Mouse (Mus musculus) monocyte, adult 2 months (primary cell): Measurements from ENCODE around the gene Kif1bp.
A peak's percentile ranks its signal among the peaks of the same experiment; 100 is the strongest.

Experiments
- DNase-seq, 2 experiments: peaks; one replicate each; pipeline ENCODE4 v3.0.0; 2022; ENCODE audit warnings: low spot score in 2 of 2, low read depth in 1 of 2

Kif1bp gene

DNA sequence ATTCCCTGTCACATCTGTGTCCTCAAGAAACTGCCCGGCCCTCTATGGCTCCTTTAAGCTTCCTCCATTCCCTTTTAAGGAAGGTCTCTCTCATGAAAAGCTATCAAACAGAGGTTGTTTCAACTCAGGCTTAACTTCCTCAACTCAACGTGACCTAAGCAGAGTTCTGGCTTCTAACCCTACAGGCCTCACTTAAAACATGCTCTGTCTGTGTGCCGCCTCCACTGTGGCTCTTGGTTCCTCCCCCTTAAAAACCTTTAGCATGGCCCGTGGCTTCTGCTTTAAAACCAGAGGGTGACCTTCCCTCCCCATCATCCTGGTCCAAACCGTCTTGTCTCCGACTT, 21.7 kb downstream of the Kif1bp start:
- DNase-seq, result peak in 1 of 2 experiments; percentile 22

GRCm38 (mm10) chr10:62555705-62556557, 22.3 kb downstream of the Kif1bp start:
- DNase-seq, result no peak

- peak; percentile 32 to 59 for DNase-seq
Measured at GRCm38 (mm10) chr10:62553611-62554091, 24.6 kb downstream of the Kif1bp start.

DNA sequence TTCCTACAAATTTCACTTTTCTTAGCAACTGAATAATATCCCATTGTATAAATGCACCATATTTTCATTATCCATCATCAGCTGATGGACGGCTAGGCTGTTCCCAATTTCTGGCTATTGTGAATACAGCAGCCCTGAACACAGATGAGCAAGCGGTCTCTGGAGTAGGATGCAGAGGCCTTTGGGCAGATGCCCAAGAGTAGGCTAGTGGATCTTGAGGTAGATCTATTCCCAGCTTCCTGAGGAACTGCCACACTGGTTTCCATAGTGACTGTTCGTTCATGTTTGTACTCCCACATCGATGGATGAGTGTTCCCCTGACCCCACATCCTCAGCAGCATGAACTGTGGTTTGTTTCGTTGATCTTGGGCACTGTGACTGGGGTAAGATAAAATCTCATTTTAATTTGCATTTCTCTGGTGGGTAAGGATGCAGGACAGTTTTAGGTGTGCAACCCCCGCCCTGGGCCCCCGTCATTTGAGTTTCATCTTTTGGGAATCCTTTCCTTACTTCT, 27.4 kb downstream of the Kif1bp start:
- no peak for DNase-seq

- peak; percentile 42 to 71 for DNase-seq
Measured at GRCm38 (mm10) chr10:62549523-62550166, 28.6 kb downstream of the Kif1bp start.

GRCm38 (mm10) chr10:62546441-62546840, 31.8 kb downstream of the Kif1bp start:
- no peak for DNase-seq

GRCm38 (mm10) chr10:62545759-62546158, 32.5 kb downstream of the Kif1bp start:
- DNase-seq, result no peak

GRCm38 (mm10) chr10:62544316-62544715, 33.9 kb downstream of the Kif1bp start:
- DNase-seq, result no peak

- DNase-seq, result peak; percentile 90 to 97
Measured at GRCm38 (mm10) chr10:62543399-62543808, 34.9 kb downstream of the Kif1bp start.

DNA sequence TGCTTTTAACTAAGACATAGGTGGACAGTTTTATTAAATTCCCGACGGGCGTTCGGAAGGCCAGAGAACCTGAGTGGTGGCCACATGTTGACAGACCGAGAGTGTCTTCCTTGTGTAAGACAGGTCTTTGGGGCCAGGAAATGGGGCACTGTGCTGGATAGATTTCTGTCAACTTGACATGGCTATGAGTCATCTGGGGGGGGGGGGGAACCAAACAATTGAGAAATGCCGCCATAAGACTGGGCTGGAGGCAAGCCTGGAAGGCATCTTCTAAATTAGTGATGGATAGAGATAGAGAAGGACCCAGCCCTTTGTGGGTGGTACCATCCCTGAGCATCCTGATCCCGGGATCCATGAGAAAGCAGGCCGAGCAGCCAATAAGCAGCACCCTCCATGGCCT, 35.3 kb downstream of the Kif1bp start:
- no peak for DNase-seq

- DNase-seq, result no peak
Measured at GRCm38 (mm10) chr10:62542507-62542906, 35.8 kb downstream of the Kif1bp start.

DNA sequence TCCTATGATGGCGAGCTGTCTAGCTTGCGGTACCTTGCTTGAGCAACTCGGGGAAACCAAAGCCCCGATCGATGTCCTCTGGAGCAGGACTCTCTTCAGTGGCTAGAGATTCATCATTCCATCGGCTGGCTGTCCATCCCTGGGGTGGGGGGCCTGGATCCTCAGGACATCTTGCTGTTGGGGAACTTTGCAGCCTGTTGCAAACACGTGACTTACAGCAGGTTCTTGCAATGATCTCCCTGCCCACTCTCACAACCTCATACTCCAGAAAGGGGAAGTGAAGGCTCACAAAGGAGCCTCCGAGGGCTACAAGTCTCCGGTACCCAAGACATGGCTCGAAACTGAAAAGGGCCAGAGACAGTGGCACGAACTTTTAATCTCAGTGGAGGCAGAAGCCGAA, 36.8 kb downstream of the Kif1bp start:
- DNase-seq, result peak; percentile 63 to 67

DNA sequence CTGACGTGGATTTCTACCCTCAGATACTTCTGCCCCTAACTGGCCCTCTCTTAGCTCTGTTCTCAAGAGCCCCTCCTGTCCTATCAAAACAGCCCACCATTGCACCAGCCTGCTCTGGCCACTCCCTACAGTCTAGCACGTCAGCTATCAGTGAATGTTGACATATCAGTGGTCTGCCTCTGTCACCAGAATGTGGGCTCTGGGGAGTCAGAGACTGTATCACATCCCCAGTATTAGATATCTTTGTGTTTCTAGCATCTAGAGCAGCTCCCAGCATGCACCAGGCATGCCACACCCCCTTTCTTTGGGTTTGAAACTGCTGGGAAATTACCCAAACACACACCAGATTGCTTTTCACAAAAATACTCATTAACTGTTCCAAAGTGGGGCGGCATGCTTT, 37.5 kb downstream of the Kif1bp start:
- no peak for DNase-seq

- no peak for DNase-seq
Measured at GRCm38 (mm10) chr10:62534509-62534908, 43.7 kb downstream of the Kif1bp start.

DNA sequence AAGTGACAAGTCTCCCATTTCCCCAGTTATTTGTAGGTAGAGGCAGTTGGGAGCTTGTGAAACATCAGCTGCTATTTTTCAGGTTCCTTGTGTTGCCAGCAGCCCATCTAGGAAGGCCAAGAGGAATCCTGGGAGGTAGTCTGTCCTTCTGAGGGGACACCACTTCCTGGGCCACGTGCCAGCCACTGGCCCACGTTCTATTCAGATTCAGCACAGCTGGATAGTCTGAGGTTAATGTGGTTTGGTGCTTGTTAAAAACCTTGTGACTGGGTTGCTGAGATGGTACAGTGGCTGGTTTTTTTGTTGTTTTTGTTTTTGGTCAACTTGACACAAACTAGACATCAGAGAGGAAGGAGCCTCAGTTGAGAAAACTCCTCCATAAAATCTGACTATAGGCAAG, 45.4 kb downstream of the Kif1bp start:
- no peak for DNase-seq

DNA sequence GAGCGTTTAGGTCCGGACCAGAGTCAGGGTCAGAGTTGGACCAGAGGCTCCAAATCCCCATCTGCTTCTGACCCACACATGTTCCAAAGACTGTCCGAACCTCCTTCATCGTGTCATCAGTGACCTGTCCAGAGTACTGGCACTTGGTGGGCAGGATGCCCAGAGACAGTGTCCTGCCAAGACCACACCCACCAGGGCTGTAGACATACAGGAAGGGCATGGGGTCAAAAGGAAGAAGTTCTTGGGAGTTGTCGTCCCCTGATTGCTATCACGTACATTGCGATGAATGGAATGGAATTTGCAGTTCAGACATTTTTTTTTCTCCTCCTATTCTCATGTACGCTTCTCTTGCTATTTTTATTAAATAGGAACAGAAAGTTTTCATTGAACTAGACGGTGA, 48.1 kb downstream of the Kif1bp start:
- DNase-seq, result peak in 1 of 2 experiments; percentile 26

- DNase-seq, result no peak
Measured at GRCm38 (mm10) chr10:62527351-62527750, 50.9 kb downstream of the Kif1bp start, which contains the start of gene Srgn. TSS of gene Srgn (minus strand) at chr10:62527451.

DNA sequence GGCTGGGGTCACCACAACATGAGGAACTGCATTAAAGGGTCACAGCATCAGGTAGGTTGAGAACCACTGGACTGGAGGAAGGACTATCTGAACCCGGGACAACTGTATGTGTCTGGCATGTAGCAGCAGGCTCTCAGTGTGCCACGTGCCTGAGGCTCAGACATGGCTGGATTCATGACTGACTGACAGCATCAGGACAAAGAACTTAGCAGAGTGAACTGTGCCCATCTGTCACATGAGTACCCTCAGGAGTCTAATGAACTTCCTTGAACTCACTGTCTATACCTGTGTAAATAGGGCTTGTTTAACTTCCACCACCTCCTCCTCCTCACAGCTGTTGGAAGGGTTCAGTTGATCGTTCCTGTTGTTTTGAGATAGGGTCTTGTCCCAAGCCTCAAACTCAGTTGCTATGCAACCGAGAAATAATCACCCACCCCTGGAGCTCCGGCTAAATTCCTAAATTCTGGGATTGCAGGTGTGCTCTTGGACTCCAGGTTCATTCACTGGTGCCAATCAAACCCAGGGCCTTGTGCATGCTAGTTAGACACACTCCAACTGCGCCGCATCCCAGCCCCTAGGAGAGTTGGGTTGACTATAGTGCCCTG, 55.8 kb downstream of the Kif1bp start:
- no peak for DNase-seq

DNA sequence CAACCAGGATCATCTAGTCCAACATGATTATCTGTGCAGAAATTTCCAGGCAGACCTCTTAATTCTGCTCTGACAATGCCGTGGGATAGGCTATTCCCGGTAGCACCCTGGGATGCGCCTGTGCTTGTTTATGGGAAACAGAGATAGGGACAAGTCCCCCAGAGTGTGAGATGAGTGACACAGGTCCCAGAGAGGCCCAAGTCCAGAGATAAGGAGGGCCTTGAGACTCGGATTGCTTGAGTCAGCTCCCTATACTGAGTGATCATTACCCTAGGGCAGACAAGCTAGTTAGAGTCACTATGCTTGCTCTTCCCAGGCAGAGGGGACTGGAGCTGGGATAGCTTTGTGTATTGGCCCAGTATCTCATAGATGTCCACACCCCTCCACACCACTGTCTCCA, 56.5 kb downstream of the Kif1bp start:
- no peak for DNase-seq

DNA sequence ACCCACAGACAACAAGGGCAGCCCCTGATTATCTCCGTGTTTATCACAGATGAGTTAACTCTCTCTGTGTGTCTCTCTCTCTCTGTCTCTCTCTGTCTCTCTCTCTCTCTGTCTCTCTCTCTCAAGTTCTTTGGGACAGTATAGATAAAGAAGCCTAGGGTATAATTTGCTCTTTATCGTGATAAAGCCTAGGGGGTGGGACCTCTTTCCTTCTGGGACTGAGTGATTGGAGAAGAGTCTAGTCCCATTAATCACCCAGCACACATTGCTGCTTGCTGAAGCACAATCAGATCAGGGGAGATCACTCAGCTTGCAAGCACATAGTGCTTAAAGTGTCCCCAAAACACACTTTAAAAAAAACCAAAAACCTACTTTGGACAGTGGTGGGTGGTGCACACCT, 57.3 kb downstream of the Kif1bp start:
- no peak for DNase-seq

GRCm38 (mm10) chr10:62517511-62517910, 60.7 kb downstream of the Kif1bp start:
- no peak for DNase-seq

DNA sequence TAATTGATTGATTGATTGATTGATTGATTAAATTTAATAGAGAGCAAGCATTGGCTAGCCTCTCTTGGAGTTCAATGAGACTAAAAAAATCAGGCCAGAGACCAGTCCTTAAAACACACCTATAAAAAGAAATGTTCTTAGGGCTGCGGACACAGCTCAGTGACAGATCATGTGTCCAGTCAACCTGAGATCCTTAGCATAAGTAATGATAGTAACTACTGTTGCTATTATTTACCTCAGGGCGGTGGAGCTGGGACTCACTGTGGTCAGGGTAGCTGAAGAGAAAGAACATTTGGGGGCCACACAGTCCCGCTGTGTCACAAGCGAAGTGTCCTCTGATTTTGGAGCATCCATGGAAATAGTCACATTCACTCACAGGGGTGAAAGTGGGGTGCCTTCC, 65.4 kb downstream of the Kif1bp start:
- no peak for DNase-seq
